Mouse (Mus musculus) thymus, adult 2 months (tissue): ENCODE data around the gene D7Ertd443e.

Experiments
- CTCF ChIP-seq: fragments of 200-500 bp; IDR thresholded peaks from 2 replicates; pipeline ENCODE4 v1.5.1; 2012; ENCODE audit warnings: mild to moderate bottlenecking, control low read depth, low read length, moderate library complexity, borderline replicate concordance; ENCODE audit not compliant: control insufficient read depth, poor library complexity, insufficient read depth; ENCODE audit errors: extremely low read depth
- POLR2A ChIP-seq: fragments of 200-500 bp; IDR thresholded peaks from 2 replicates; pipeline ENCODE4 v1.6.1; 2012; ENCODE audit warnings: mild to moderate bottlenecking, low read length, control low read depth, moderate library complexity; ENCODE audit not compliant: control insufficient read depth, poor library complexity, insufficient read depth; ENCODE audit errors: extremely low read depth

- TF ChIP-seq CTCF (no peak), POLR2A (no peak)
Observed at GRCm38 (mm10) chr7:134229899-134230298, 155.6 kb downstream of the D7Ertd443e start.
